Mouse (Mus musculus) right cerebral cortex, postnatal 25 days (tissue): ENCODE results near the gene Tceanc.

Experiments
- DNase-seq: peaks from one replicate; pipeline ENCODE4 v3.0.0; 2022

Tceanc gene

GRCm38 (mm10) chrX:166479365-166479983 is 38.9 kb downstream of the Tceanc start, which contains the start of gene Rab9:
Gene Rab9 (minus strand): TSS chrX:166479867.
- peak; percentile 87 for DNase-seq

DNA sequence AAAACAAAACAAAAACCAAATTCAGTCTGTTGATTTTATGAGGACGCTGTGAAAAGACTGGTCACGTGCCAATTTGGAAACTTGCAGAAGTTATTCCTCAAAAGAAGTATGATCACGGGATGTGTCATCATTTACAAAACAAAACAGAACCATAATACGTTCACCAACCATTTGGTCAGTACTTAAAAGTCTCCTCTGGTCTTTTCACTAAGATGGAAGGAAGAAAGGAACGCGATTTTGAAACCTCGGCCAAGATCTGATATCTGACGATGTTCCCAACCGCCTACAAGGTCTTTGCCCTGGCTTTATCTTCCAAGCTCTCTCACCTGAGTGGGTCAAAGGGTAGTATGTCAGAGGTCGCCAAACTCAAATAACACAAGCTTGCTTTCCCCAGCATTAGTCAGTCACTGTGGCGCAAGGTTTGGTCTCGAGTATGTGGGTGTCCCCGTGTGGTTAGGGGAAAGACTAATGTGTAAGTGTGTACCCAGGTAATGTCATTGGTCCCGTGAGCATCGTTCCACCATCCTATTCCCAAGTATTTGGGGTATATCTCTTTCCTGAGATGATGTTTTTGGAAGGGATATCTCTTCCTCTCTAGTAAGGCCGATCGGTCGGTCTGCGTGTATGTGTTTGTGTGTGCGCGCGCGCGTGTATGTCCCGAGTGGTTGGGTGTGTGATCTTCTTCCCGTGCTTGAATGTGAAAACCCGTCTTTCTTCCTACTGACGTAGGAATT is 39.6 kb downstream of the Tceanc start:
- no peak for DNase-seq

- DNase-seq, result no peak
Observed at GRCm38 (mm10) chrX:166477393-166477792, 41.0 kb downstream of the Tceanc start.

- DNase-seq, result no peak
Observed at GRCm38 (mm10) chrX:166472612-166473011, 45.8 kb downstream of the Tceanc start.

- DNase-seq, result no peak
Observed at GRCm38 (mm10) chrX:166468321-166468720, 50.0 kb downstream of the Tceanc start.

GRCm38 (mm10) chrX:166455525-166455924 is 62.8 kb downstream of the Tceanc start:
- no peak for DNase-seq

DNA sequence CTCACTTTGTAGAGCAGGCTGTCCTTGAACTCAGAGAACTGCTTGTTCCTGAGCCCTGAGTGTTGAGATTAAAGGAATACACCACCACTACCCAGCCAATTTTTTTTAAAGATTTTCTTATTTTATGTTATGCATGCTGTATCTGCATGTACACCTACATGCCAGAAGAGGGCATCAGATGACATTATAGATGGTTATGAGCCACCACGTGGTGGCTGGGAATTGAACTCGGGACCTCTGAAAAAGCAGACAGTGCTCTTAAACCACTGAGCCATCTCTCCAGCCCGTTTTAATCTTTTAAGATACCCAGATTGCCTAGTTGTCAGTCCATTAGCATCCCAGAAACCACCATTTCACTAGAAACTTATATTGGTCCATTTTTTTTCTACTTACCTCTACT is 64.0 kb downstream of the Tceanc start:
- DNase-seq, result no peak

GRCm38 (mm10) chrX:166453532-166453931 is 64.8 kb downstream of the Tceanc start:
- DNase-seq, result no peak
